Mouse (Mus musculus) bone marrow macrophage, adult 2 months (primary cell): ENCODE data around the gene Prep. TPM values are rescaled to one million over a fixed set of nuclear protein-coding genes. Genes with fewer than 3 reads are reported as not detected.

Experiments used
- H3K27ac ChIP-seq: 2 replicates; pipeline ENCODE4 v1.5.1; 2012; ENCODE audit warnings: low read depth, low read length; ENCODE audit not compliant: insufficient read depth
- H3K4me1 ChIP-seq: 2 replicates; pipeline ENCODE4 v1.6.1; 2012; ENCODE audit warnings: low read length; ENCODE audit not compliant: control insufficient read depth, insufficient read depth
- H3K4me3 ChIP-seq: 2 replicates; pipeline ENCODE4 v1.5.1; 2012; ENCODE audit warnings: mild to moderate bottlenecking, low read length, moderate library complexity; ENCODE audit not compliant: insufficient read depth
- CTCF ChIP-seq: IDR thresholded peaks from 2 replicates; pipeline ENCODE4 v1.5.1; 2012; ENCODE audit warnings: low read depth, mild to moderate bottlenecking, low read length, moderate library complexity
- POLR2A ChIP-seq: IDR thresholded peaks from 2 replicates; pipeline ENCODE4 v1.6.1; 2012; ENCODE audit warnings: mild to moderate bottlenecking, low read depth, low read length, borderline replicate concordance
- polyA plus RNA-seq: library from polyadenylated mRNA; stranded (reverse); fragments of >200 nt; gene quantifications from 2 replicates; pipeline ENCODE4 v1.2.4, GENCODE M21; 2012; ENCODE audit not compliant: missing spikeins, insufficient read depth, insufficient read length

Gene Prep
- polyA plus RNA-seq, 1 experiment = 6.2 TPM

GRCm38 (mm10) chr10:45109974-45110373 lies 43.0 kb downstream of the Prep start:
- H3K4me1 ChIP-seq = no peaks in the 10 kb centered on the region
- TF ChIP-seq POLR2A = no peak
- TF ChIP-seq CTCF = no peak
- H3K27ac ChIP-seq = no peak overlapping the region
- no peak overlapping the region for H3K4me3 ChIP-seq

GRCm38 (mm10) chr10:45112927-45113326 lies 45.9 kb downstream of the Prep start:
- Histone ChIP-seq H3K4me3 (no peak overlapping the region), H3K27ac (no peak overlapping the region), H3K4me1 (no peaks in the 10 kb centered on the region)
- TF ChIP-seq CTCF (no peak), POLR2A (no peak)

- Histone ChIP-seq H3K4me3 (no peak overlapping the region), H3K27ac (no peak overlapping the region), H3K4me1 (no peaks in the 10 kb centered on the region)
- TF ChIP-seq POLR2A (no peak), CTCF (no peak)
Measured at GRCm38 (mm10) chr10:45114462-45114861, 47.5 kb downstream of the Prep start.

GRCm38 (mm10) chr10:45116832-45117231 lies 49.8 kb downstream of the Prep start:
- Histone ChIP-seq H3K27ac (no peak overlapping the region), H3K4me1 (no peaks in the 10 kb centered on the region), H3K4me3 (no peak overlapping the region)
- TF ChIP-seq POLR2A = no peak
- TF ChIP-seq CTCF = no peak

GRCm38 (mm10) chr10:45118389-45118788 lies 51.4 kb downstream of the Prep start:
- H3K4me1 ChIP-seq = 0 out of 2 replicates have a peak, but pooled peaks cover 2% of the 10 kb centered on the region
- no peak for TF ChIP-seq CTCF
- TF ChIP-seq POLR2A = no peak
- H3K4me3 ChIP-seq = no peak overlapping the region
- no peak overlapping the region for H3K27ac ChIP-seq

- 0 out of 2 replicates have a peak, but pooled peaks cover 2% of the 10 kb centered on the region for H3K4me1 ChIP-seq
- no peak overlapping the region for H3K27ac ChIP-seq
- no peak for TF ChIP-seq POLR2A
- TF ChIP-seq CTCF = no peak
- H3K4me3 ChIP-seq = no peak overlapping the region
Measured at GRCm38 (mm10) chr10:45121637-45122036, 54.6 kb downstream of the Prep start.

GRCm38 (mm10) chr10:45122476-45122875 lies 55.5 kb downstream of the Prep start:
- TF ChIP-seq CTCF (no peak), POLR2A (no peak)
- no peak overlapping the region for H3K27ac ChIP-seq
- H3K4me1 ChIP-seq = 0 out of 2 replicates have a peak, but pooled peaks cover 2% of the 10 kb centered on the region
- no peak overlapping the region for H3K4me3 ChIP-seq

GRCm38 (mm10) chr10:45123011-45123410 lies 56.0 kb downstream of the Prep start:
- TF ChIP-seq CTCF (no peak), POLR2A (no peak)
- H3K4me1 ChIP-seq = 0 out of 2 replicates have a peak, but pooled peaks cover 2% of the 10 kb centered on the region
- no peak overlapping the region for H3K4me3 ChIP-seq
- no peak overlapping the region for H3K27ac ChIP-seq

- Histone ChIP-seq H3K4me3 (no peak overlapping the region), H3K4me1 (no peaks in the 10 kb centered on the region), H3K27ac (no peak overlapping the region)
- TF ChIP-seq CTCF (no peak), POLR2A (no peak)
Measured at GRCm38 (mm10) chr10:45129105-45129504, 62.1 kb downstream of the Prep start.

GRCm38 (mm10) chr10:45130004-45130403 lies 63.0 kb downstream of the Prep start:
- Histone ChIP-seq H3K4me1 (no peaks in the 10 kb centered on the region), H3K27ac (no peak overlapping the region), H3K4me3 (no peak overlapping the region)
- TF ChIP-seq POLR2A (no peak), CTCF (no peak)

- no peak for TF ChIP-seq POLR2A
- TF ChIP-seq CTCF = peak; percentile 40; the same call in 1 of the 2 replicates
- H3K4me3 ChIP-seq = no peak overlapping the region
- H3K27ac ChIP-seq = no peak overlapping the region
- H3K4me1 ChIP-seq = no peaks in the 10 kb centered on the region
Measured at GRCm38 (mm10) chr10:45132371-45132770, 65.4 kb downstream of the Prep start.
